Mouse (Mus musculus) spleen, adult 2 months (tissue): ENCODE measurements around the gene Rbm26.
A peak's percentile ranks its signal among the peaks of the same experiment; 100 is the strongest.

Experiments
- CTCF ChIP-seq: fragments of 200-500 bp; IDR thresholded peaks from 2 replicates; pipeline ENCODE4 v1.5.1; 2011; ENCODE audit warnings: mild to moderate bottlenecking, inconsistent platforms; ENCODE audit not compliant: insufficient read depth, insufficient read length, insufficient replicate concordance; ENCODE audit errors: extremely low read depth
- POLR2A ChIP-seq: fragments of 200-500 bp; IDR thresholded peaks from 2 replicates; pipeline ENCODE4 v1.6.1; 2011; ENCODE audit warnings: low read depth, low read length, inconsistent platforms

DNA sequence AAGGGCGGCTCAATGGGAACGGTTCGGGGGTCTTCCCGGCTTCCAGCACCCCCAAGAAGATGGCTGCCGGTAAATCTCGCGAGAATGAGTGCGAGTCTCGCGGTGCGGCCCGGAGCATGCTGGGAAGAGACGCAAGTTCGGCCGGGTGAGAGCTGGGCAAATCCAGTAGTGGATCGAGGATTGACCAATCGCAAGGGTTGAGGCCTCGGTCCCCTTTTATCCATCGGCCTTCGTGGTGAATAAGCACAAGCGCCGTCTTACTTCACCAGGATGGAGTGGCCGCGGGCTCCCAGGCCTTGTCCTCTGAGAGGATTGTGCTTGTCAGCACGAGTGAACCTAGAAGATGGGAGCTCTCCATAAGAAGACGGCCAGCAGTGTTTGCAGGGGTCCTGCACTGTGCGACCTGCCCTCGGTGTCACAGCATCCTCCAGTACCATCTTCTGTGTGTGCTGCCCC is at the start of gene Rbm26:
- TF ChIP-seq CTCF, result no peak
- peak; percentile 89 for TF ChIP-seq POLR2A
